Mouse (Mus musculus): ENCODE measurements around the gene Foxi1.

GRCm38 (mm10) chr11:34176371-34176770 lies 31.5 kb downstream of the Foxi1 start:
- TF ChIP-seq EP300 (IDR thresholded peaks at IDR 0.05; ENCODE audit: insufficient read depth, low read depth, low read length) (no peak), CTCF (IDR thresholded peaks at IDR 0.05; ENCODE audit: low read depth, low read length) (no peak)

All from ES-Bruce4 (cell line).